Mouse (Mus musculus): ENCODE measurements around the gene Tom1l2. TPM values are rescaled to one million over a fixed set of nuclear protein-coding genes. Genes with fewer than 3 reads are reported as not detected.

Tom1l2 gene
- polyA plus RNA-seq, 1 experiment = 1.0 TPM

DNA sequence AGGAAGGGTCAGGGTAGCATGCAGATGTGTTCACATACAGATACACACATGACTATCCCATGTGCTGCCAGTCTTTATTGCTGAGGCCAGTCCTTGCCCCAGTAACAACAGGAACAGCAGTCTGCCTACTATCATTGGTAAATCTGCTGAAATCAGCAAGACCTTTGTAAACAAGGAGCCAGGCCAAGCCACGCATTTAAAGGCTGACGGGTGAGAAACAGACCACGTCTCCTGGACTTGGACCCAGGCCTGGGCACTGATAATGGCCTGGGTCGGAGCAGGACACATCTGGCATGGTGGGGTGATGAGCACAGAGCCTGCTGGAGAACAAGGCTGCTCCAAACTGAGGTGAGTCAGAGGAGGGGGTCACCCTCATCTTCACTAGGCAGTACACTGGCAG is 112.2 kb downstream of the Tom1l2 start:
- peaks cover 49% of the 10 kb centered on the region for H3K36me3 ChIP-seq (ENCODE audit: control insufficient read depth)
- H3K4me1 ChIP-seq (ENCODE audit: control insufficient read depth) = peaks cover 8% of the 10 kb centered on the region

DNA sequence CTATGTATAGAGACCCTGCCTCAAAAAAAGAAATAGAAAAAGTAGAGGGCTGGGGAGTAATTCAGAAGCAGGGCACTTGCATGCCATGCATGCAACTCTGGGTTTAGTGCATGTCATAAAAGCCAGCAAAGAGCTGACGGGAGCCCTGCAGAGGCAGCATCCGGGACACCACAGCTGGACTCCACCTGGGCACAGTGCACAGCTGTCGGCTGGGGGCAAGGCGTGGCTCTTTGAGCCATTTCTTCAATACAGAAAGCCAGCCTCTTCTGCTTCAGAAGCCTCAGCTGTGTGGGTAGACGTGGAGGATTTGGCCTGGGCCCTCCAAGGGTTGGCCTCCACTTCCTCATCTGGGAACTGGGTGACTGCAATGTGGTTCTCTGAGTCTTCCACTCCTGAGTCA is 117.4 kb downstream of the Tom1l2 start:
- H3K4me3 ChIP-seq (replicated peaks) = no peak overlapping the region
- peaks cover 21% of the 10 kb centered on the region for H3K4me1 ChIP-seq (ENCODE audit: control insufficient read depth)
- no peaks in the 10 kb centered on the region for H3K9me3 ChIP-seq (ENCODE audit: control insufficient read depth, low read length)
- TF ChIP-seq GATA1 (IDR thresholded peaks at IDR 0.05; ENCODE audit: low read length) (no peak), TAL1 (IDR thresholded peaks at IDR 0.05; ENCODE audit: low read length) (no peak)
- peaks cover 23% of the 10 kb centered on the region for H3K36me3 ChIP-seq (ENCODE audit: control insufficient read depth)
- no peaks in the 10 kb centered on the region for H3K27me3 ChIP-seq (ENCODE audit: control insufficient read depth)

More for the DNA sequence above, 112.2 kb downstream of the Tom1l2 start:
- H3K4me3 ChIP-seq (replicated peaks) = no peak overlapping the region
- H3K27me3 ChIP-seq (ENCODE audit: control insufficient read depth) = no peaks in the 10 kb centered on the region
- TF ChIP-seq GATA1 (IDR thresholded peaks at IDR 0.05; ENCODE audit: low read length) = no peak
- TF ChIP-seq TAL1 (IDR thresholded peaks at IDR 0.05; ENCODE audit: low read length) = no peak
- no peaks in the 10 kb centered on the region for H3K9me3 ChIP-seq (ENCODE audit: control insufficient read depth, low read length)

DNA sequence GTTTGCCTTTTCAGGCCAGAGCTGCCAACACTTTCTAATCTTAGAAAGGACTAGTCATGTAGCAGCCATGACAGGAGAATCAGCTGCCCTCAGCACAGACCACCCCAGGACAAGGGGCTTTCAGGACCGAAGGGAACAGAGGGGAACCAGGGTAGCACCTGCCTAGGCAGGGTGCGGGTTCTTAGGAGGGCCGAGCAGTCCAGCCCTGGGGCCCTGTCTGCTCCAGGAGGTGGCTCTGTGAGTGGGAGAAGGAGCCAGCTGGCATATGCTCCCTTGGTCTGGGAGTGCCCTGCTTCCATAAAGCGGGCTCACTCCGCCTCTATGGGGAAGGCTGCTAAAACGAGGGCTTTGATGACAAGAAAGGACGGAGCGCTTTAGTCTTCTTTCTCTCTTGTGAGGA is 119.5 kb downstream of the Tom1l2 start:
- Histone ChIP-seq H3K4me1 (ENCODE audit: control insufficient read depth) (peaks cover 21% of the 10 kb centered on the region), H3K27me3 (ENCODE audit: control insufficient read depth) (no peaks in the 10 kb centered on the region), H3K4me3 (replicated peaks) (no peak overlapping the region), H3K36me3 (ENCODE audit: control insufficient read depth) (peaks cover 27% of the 10 kb centered on the region), H3K9me3 (ENCODE audit: control insufficient read depth, low read length) (no peaks in the 10 kb centered on the region)
- no peak for TF ChIP-seq GATA1 (IDR thresholded peaks at IDR 0.05; ENCODE audit: low read length)

DNA sequence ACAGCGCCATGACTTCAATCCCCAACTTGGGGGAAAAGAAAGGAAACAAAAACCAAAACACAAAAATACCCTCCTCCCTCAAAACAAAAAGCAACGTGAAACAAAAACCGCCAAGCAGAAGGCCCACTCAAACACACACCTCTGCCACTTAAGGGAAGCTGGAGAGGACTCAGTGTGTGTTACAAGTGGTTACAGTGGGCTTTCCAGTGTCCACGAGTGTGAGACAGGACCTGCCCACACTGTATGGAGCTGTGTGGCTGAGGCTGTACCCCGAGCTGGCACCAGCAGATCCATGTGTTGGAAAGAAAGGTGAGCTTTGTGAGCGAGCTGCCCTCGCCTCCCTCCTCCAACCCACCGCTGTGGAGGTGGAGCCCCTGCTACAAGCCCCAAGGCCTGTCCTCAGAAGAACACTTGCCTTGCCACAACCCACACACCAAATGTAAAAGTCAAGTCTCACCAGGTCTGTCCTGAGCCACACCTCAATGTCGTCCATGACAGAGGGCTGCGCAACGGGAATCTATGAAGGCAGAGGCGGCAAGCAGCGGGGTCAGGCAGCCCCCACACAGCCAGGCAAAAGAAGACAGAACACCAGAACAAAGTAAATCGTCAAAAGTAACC is 120.2 kb downstream of the Tom1l2 start:
- no peak for TF ChIP-seq TAL1 (IDR thresholded peaks at IDR 0.05; ENCODE audit: low read length)
- no peak for TF ChIP-seq GATA1 (IDR thresholded peaks at IDR 0.05; ENCODE audit: low read length)
- Histone ChIP-seq H3K27me3 (ENCODE audit: control insufficient read depth) (no peaks in the 10 kb centered on the region), H3K9me3 (ENCODE audit: control insufficient read depth, low read length) (no peaks in the 10 kb centered on the region), H3K4me1 (ENCODE audit: control insufficient read depth) (peaks cover 21% of the 10 kb centered on the region), H3K4me3 (replicated peaks) (no peak overlapping the region), H3K36me3 (ENCODE audit: control insufficient read depth) (peaks cover 22% of the 10 kb centered on the region)

DNA sequence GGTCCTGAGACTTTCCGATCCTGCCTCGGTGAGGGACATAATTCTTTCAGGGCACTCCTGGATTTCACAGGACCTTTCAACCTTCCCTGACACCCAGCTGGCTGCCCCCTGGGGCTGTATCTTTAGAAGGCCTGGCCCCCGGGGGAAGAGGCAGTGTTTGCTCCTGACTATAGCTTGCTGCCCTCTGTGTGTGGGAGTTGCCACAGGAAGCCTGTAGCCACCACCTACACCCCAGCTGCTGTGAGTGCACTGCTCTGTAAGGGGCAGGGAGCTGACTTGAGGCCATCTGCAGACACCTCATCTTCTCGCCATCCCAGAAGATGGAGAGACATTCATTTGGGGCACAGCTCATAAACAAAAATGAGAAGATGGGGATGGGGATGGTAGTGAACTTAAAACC is 120.8 kb downstream of the Tom1l2 start:
- TF ChIP-seq TAL1 (IDR thresholded peaks at IDR 0.05; ENCODE audit: low read length) = no peak
- TF ChIP-seq GATA1 (IDR thresholded peaks at IDR 0.05; ENCODE audit: low read length) = no peak
- no peak overlapping the region for H3K4me3 ChIP-seq (replicated peaks)
- H3K27me3 ChIP-seq (ENCODE audit: control insufficient read depth) = no peaks in the 10 kb centered on the region
- H3K9me3 ChIP-seq (ENCODE audit: control insufficient read depth, low read length) = no peaks in the 10 kb centered on the region
- peaks cover 22% of the 10 kb centered on the region for H3K36me3 ChIP-seq (ENCODE audit: control insufficient read depth)
- H3K4me1 ChIP-seq (ENCODE audit: control insufficient read depth) = peaks cover 21% of the 10 kb centered on the region

DNA sequence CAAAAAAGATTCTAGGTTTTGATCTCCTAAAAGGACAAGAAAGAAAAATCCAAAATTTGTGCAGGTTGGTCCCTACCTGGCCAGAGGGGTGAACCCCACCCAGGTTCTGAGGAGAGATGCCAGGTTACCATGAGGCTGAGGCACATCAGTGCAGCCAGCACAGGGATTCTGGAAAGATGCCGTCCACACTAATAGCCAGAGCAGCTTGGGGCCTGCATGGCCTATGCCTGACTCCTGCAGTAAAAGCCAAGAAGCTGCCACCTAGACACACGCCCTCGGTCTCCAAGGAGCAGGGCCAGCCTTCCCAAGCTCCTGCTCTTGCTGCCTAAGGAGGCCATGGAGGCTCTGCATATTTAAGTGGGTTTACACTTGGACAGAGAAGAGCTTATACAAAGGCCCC is 121.4 kb downstream of the Tom1l2 start:
- Histone ChIP-seq H3K36me3 (ENCODE audit: control insufficient read depth) (peaks cover 22% of the 10 kb centered on the region), H3K27me3 (ENCODE audit: control insufficient read depth) (no peaks in the 10 kb centered on the region), H3K4me1 (ENCODE audit: control insufficient read depth) (peaks cover 21% of the 10 kb centered on the region), H3K4me3 (replicated peaks) (no peak overlapping the region), H3K9me3 (ENCODE audit: control insufficient read depth, low read length) (no peaks in the 10 kb centered on the region)
- no peak for TF ChIP-seq GATA1 (IDR thresholded peaks at IDR 0.05; ENCODE audit: low read length)

DNA sequence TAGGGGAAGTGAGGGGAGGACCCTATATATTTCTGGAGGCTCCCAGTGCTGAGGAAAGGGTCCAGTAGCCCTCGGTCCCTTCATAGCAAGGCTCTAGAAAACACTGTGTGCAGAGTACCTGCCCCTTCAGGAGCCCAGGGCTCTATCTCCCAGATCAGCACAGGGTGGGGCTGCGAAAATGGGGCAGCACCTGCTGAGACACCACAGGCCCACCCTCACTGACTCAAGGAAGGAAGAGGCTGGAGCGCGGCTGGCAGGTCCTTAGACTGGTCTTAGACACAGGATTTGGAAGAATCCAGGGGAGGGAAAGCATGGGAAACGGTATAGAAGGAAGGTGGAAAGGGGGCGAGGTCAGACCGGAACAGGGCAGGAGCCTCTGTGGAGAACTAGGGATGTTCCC is 122.2 kb downstream of the Tom1l2 start:
- Histone ChIP-seq H3K9me3 (ENCODE audit: control insufficient read depth, low read length) (no peaks in the 10 kb centered on the region), H3K4me1 (ENCODE audit: control insufficient read depth) (peaks cover 14% of the 10 kb centered on the region), H3K4me3 (replicated peaks) (no peak overlapping the region), H3K36me3 (ENCODE audit: control insufficient read depth) (peaks cover 17% of the 10 kb centered on the region), H3K27me3 (ENCODE audit: control insufficient read depth) (no peaks in the 10 kb centered on the region)
- TF ChIP-seq GATA1 (IDR thresholded peaks at IDR 0.05; ENCODE audit: low read length) (no peak), TAL1 (IDR thresholded peaks at IDR 0.05; ENCODE audit: low read length) (no peak)

DNA sequence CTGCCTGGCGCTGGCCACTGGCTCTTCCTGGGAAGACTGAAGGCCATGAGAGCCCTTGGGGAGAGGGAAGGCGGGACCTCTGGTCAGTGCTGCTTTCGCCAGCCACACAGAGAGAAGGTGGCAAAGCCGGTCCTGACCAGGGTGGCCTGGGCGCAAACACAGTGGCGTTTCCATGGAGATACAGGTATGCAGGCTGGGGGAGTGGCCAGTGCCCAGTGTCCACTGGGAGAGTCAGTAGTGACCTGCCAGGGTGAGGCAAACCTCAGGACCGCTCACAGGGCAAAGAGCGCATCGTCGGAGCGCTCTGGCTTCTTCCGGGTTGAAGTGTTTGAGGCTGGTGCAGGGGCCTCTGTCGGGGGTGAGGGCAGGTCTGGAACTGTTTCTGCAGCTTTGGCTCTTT is 122.9 kb downstream of the Tom1l2 start:
- no peak overlapping the region for H3K4me3 ChIP-seq (replicated peaks)
- H3K36me3 ChIP-seq (ENCODE audit: control insufficient read depth) = peaks cover 14% of the 10 kb centered on the region
- H3K9me3 ChIP-seq (ENCODE audit: control insufficient read depth, low read length) = no peaks in the 10 kb centered on the region
- no peaks in the 10 kb centered on the region for H3K27me3 ChIP-seq (ENCODE audit: control insufficient read depth)
- H3K4me1 ChIP-seq (ENCODE audit: control insufficient read depth) = peaks cover 13% of the 10 kb centered on the region
- TF ChIP-seq TAL1 (IDR thresholded peaks at IDR 0.05; ENCODE audit: low read length) = no peak
- TF ChIP-seq GATA1 (IDR thresholded peaks at IDR 0.05; ENCODE audit: low read length) = no peak

DNA sequence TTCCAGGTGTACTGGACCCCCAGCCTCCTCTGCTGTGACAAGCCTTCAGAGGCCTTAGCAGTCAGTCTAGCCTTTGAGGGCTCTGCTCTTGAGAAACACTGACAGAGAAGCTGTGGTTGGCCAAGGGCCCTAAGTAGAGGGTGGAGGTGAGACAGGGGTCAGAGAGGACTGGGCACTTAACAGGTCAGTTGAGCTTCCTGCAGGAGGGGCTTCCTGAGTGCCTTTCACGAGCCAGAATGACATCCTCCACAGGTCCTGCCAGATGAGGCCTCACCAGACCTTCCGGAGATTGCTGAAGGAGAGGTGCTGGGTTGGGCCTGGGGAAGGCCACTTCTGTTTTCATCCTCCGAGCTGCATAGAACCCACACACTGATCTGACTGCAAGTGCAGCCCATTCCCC is 124.2 kb downstream of the Tom1l2 start:
- peaks cover 21% of the 10 kb centered on the region for H3K4me1 ChIP-seq (ENCODE audit: control insufficient read depth)
- H3K9me3 ChIP-seq (ENCODE audit: control insufficient read depth, low read length) = no peaks in the 10 kb centered on the region
- H3K4me3 ChIP-seq (replicated peaks) = no peak overlapping the region
- H3K36me3 ChIP-seq (ENCODE audit: control insufficient read depth) = peaks cover 14% of the 10 kb centered on the region
- H3K27me3 ChIP-seq (ENCODE audit: control insufficient read depth) = no peaks in the 10 kb centered on the region
- TF ChIP-seq GATA1 (IDR thresholded peaks at IDR 0.05; ENCODE audit: low read length) = no peak
- TF ChIP-seq TAL1 (IDR thresholded peaks at IDR 0.05; ENCODE audit: low read length) = no peak

DNA sequence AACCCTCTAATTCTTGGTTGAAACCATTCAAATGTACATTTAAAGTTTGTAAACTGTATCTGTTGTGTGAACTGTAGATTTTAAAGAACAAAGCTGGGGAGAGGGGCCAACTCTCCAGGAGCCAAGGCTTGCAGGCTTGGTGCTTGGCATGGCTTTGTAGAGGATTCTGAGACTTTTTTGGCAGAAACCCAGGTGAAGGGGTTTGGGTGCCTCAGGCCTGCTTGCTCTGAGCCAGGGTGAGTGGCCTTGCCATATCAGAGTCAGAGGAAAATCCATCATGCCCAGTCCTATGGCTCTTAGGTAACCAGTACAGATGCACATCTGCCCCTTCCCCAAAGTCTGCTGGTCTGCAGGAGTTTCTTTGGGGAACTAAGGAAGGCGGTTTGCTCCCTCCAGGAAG is 126.8 kb downstream of the Tom1l2 start:
- no peaks in the 10 kb centered on the region for H3K27me3 ChIP-seq (ENCODE audit: control insufficient read depth)
- TF ChIP-seq GATA1 (IDR thresholded peaks at IDR 0.05; ENCODE audit: low read length) (no peak), TAL1 (IDR thresholded peaks at IDR 0.05; ENCODE audit: low read length) (no peak)
- no peaks in the 10 kb centered on the region for H3K9me3 ChIP-seq (ENCODE audit: control insufficient read depth, low read length)
- peaks cover 41% of the 10 kb centered on the region for H3K4me1 ChIP-seq (ENCODE audit: control insufficient read depth)
- no peak overlapping the region for H3K4me3 ChIP-seq (replicated peaks)
- peaks cover 12% of the 10 kb centered on the region for H3K36me3 ChIP-seq (ENCODE audit: control insufficient read depth)
